Mouse (Mus musculus) embryo, embryonic 10.5 days (tissue): ENCODE results near the gene Echs1.

Experiments used
- DNase-seq: peaks from one replicate; pipeline ENCODE4 v3.0.0-alpha.2; 2015; ENCODE audit warnings: low spot score

Gene Echs1

DNA sequence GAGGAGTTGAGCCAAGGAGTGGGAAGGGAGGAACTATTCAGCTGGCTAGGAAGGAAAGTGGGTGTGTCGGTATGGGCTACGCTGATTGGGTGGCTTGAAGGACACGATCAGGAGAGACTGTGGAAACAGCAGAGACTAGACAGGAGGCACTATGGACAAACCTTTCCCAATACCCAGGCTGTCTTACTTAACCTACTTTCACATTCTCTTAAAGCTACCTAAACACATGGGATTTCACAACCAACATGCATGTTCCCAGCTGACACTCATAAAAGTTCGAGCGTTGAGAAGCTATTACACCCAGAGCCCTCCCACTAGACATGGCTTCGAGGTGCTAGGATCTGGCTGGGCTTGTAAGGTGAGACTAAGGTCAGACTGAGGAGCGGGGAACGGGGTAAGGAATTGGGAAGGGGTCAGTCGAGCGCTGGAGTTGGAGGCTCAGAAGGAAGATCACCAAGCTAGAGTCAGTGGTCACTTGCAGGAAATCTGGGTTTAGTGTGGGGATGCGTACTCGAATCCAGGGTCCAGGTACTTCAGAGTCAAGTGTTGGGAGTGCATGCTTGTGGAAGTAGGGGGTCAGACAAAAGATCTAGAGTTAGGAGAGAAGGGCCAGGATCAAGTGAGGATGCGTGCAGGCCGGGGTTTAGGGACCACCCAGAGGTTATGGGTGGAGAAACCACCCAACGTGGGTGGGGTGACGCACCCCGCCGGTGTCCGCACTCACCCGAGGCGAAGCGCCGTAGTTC lies 520 bp downstream of the Echs1 start, which contains the start of gene Paox:
Gene Paox, plus strand, starts transcription at position 217 of the 746 bp plus-strand sequence.
- DNase-seq: peak; percentile 53

DNA sequence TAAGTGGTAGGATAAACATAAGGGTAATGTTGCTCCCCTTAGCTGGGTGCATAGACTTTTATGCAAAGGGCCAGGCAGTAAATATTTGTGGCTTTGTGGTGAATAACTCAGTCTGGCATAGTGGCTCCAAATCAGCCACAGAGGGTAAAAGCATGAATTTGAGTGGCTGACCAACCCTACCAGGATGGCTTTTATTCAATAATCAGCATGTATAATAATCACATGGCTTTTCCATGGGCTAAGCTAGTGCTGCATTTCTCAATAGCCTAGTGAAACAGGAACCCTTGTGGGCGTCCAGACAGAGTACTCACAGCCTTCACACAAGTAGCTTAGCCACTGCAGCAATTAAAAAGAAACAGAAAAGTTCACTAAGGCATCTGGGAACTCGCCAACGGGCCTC lies 4.3 kb downstream of the Echs1 start:
- DNase-seq: no peak

DNA sequence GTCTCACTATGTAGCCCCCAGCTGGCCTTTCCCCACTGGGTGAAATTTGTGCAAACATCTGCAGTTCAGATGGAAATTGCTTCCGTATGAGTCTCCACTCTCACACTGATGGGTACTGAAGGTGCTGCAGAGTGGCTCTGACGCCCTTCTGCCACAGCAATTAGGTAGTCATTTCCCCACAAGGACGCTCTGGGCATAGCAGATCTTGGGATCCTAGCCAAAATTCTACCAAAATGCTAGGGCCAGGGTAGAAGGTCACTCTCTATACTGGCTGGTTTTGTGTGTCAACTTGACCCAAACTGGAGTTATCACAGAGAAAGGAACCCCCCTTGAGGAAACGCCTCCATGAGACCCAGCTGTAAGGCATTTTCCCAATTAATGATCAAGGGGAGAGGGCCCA lies 12.3 kb downstream of the Echs1 start:
- no peak for DNase-seq

GRCm38 (mm10) chr7:140101993-140102860 lies 14.0 kb downstream of the Echs1 start, which contains the start of gene Fuom:
Fuom (minus strand) TSS chr7:140102441.
- peak; percentile 87 for DNase-seq

DNA sequence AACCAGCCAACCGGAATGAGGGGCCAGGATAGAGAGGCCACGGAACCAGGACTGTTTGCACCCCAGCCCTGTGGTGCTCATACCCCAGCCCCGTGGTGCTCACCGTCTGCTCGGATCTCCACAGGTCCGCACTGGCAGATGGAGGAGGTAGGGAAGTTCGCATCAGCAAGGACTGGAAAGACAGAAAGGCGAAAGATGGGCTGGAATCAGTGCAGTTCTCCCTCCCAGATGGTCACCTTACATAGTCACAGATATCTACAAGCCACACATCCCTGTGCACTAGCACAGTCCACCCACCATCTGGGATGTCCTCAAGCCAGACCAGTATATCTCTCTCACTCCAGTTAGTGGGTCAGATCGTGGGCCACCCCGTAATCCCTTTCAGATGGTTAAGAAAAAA lies 14.8 kb downstream of the Echs1 start:
- DNase-seq: no peak

- DNase-seq: no peak
These were observed 17.8 kb downstream of the Echs1 start for GRCm38 (mm10) chr7:140098466-140098865.

- DNase-seq: no peak
These were observed 20.2 kb downstream of the Echs1 start for GRCm38 (mm10) chr7:140096055-140096454.

DNA sequence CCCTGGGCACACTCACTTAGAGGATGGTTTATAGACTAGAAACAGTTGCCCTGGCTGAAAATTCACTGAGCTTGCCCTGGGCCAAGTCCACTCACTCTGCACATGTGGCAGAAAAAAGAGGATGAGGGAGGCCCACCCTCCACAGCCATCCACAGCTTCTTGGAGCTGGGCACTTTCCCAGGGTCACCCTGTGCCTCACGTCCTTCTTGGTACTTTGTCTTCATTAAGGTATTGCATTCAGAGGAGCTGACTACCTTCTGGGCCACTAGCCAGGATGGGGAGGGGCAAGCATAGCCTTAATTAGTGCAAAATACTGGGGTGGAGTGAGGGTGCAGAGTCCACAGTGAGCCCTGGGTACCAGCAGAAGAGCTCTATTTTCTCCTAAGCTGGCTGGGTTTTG lies 20.7 kb downstream of the Echs1 start:
- no peak for DNase-seq

GRCm38 (mm10) chr7:140094954-140095353 lies 21.3 kb downstream of the Echs1 start:
- no peak for DNase-seq

- DNase-seq: no peak
These were observed 23.2 kb downstream of the Echs1 start, which contains the start of gene Prap1 for GRCm38 (mm10) chr7:140092924-140093528. Prap1 (plus strand) TSS chr7:140093395.

DNA sequence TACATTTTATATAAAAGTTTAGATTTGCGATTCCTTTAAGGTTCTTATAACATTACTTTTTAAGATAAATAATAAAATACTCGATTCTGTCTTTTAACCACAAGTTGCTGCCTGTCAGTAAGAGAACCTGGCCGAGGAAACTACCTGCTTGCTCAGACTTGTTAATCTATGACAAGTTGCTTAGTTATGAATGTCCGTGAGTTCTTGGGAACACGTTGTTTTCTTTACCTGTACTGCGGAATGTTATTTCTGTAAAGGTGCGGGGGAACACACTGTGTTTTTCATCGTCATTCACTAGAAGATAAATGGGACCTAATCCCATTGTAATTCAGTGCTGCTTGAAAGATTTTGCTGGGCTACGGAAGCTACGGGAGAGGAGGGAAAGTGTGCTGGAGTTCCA lies 25.7 kb downstream of the Echs1 start:
- no peak for DNase-seq

DNA sequence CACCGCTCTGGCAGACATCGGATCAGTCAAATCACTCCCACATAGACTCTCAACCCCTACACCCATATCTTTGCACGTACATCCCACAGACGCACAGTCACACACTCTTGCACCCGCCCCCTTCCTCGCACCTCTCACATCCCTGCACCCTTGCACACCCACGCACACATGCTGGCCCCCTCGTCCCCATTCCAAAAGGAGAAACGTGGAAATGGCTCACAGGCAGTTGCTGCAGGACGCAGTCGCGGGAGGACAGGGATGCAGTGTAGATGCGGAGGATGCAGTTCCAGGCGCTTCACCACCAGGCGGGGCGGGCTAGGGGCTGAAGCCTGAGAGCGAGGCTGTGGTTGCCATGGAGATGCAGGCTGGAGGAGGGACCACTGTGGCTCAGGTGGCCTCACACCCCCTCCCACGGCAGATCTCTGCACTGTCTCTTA lies 34.0 kb downstream of the Echs1 start, which contains the start of gene Caly:
Gene Caly, minus strand, starts transcription at position 307 of the 437 bp plus-strand sequence.
- DNase-seq: peak; percentile 85

GRCm38 (mm10) chr7:140081408-140082241 lies 34.7 kb downstream of the Echs1 start:
- DNase-seq: no peak

DNA sequence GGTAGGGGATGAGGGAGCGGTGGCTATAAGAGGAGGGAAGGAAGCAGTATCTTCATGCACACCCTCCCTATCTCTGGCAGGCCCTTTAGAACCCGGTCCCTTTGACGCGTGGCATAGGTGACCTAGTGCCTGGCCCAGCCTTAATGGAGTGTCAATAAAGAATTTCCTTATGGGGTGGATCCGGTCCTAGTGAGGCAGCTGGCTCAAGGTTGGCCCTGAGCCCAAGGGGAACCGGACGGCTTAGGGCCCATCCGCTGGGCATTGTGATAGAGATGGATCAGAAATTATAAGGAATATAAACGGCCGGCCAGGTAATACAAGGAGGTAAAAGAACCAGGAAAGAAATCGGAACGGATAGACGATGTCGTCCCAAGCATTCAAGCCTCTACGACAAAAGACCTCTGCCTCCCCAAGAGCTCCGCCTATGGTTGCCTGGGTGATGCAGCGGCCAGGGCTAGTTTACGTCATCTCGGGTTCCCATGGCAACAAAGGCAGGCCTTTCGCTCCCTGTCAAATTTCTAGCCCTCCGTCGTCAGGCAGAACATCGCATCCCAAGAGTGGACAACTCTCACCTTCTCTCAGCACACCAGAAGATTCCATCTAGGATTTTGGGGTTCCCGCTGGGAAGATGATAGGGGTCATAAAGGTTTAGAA lies 35.6 kb downstream of the Echs1 start:
- peak; percentile 95 for DNase-seq

DNA sequence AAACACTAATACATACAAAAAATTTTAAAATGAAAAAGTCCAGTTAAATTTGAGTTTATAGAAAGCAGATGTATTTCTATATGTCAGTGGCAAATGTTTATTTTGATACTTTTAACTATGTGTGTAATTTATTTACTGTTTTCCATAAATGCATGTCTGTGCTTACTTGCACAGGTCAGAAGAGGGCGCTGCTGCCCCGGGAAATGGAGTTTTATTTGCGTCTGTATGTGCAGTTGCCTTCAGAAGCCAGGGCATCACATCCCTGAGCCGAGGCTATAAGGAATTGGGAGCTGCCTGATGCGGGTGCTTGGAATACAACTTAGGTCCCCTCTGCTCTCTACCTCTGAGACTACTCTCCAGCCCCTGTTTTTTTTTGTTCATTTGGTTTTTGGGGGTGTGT lies 37.6 kb downstream of the Echs1 start:
- DNase-seq: peak; percentile 88

DNA sequence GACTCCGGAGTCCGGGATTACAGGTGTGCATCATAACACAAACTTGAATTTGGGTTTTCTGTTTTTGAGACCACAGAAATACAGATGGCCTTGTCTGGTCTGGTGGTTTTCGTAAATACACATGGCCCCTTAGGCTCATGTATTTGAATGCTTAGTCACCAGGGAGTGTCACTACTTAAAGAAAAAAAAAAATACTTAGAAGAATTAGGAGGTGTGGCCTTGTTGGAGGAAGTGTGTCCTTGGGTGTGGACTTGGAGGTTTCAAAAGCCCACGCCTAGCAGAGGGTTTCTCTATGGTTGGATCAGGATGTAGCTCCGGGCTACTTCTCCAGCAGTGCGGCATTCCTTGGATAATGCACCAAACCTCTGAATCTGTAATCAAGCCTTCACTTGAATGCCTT lies 38.6 kb downstream of the Echs1 start:
- DNase-seq: no peak

- DNase-seq: peak; percentile 42
These were observed 46.1 kb downstream of the Echs1 start for GRCm38 (mm10) chr7:140070042-140070711.

- DNase-seq: no peak
These were observed 48.9 kb downstream of the Echs1 start for GRCm38 (mm10) chr7:140067397-140067796.

DNA sequence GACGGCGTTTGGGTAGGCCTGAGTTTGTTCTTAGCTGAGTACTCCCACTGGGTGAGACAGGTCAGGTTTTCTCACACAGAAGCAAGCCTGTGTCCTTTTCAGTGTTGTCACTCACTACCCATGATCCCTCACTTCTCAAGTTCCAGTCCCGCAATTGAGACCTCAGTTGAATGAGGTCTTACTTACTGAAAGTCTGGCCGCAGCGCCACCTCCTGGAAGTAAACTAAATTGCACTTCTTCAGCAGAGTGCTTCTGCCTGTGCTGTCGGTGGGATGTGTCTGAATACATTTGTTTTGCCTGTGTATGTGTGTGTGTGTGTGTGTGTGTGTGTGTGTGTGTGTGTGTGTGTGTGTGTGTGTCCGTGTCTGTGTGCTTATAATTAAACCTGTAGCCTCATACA lies 53.2 kb downstream of the Echs1 start:
- DNase-seq: peak; percentile 92

DNA sequence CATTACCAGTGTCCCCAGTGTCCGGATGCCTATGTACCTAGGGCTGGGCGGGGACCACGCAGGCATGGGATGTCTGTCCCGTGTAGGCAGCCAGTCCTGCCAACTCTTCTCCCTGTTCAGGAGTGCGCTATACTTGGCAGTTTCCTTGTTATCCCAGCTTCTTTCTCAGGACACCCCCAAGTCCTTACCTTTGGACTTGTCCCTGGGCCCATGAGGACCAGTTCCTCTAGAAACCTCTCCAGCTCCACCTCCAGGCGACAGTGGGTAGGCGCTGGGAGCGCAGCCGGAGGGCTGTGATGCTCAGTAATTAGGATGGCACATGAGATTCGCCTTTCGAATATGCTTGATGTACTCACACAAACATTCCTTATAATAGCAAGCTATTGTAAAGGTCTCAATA lies 54.0 kb downstream of the Echs1 start:
- DNase-seq: peak; percentile 67

DNA sequence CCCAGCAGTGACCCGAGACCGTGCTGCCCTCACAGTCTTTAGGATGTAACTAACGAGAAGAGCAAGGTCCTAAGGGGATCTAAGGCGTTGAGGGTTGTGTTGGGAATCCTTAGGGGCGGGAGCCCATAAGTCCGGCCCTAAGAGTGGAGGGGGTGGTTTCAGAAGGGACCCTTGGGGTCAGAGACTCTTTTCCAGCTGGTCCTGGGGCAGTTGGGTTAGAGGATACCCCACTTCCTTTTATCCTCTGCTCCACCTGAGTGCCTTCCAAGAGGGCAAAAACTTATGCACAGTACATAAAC lies 54.5 kb downstream of the Echs1 start:
- DNase-seq: no peak
